ENCODE assay signal across 8 mouse cellular contexts in the genomic region with DNA sequence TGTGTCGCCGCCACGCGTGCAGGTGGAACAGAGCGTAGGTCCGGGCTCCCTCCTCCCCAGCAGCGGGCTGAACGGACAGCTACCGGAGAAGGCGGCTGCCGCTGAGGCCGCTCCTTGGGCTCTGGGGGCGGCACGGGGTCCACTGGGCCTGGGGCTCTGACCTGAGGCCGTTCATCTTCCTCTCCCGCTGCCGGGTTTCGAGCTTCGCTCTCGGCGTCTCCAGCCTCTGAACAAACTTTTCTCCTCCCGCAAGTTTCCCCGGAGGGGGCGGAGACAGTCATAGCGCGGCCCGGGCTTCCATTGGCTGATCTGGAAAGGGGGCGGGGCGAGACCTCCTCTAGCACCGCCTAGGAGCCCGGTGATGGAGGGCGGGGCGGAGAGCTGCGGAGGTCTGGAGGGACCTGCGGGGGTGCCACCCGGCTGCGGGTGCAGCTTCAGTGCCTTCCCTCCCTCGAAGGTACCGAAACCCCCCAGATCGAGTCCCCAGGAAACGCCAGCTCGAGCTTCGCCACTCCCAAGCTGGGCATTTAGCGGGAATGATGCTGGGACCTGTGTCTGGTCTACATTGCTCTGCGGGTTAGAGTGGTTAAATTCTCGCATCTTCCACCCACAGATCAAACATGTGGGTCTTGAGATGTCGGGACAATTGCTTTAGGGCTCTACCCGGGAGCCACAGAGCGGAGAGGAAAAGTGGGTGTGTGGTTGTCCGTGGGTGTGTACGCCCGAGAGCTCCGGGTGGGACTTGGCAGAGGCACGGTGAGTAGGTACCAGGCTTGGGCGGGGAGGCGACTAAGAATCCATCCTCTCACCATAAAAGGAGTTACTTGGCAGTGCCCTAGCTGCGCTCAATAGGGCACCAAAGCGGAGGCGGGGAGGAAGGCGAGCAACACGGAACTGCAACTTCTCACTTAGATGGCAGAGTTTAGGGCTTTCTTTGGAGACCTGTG. TPM values are rescaled to one million over a fixed set of nuclear protein-coding genes. Genes with fewer than 3 reads are reported as not detected.
DNase-seq lines count a peak whose midpoint lies in the region; ATAC-seq and TF ChIP-seq lines count a peak whose summit lies in the region.

Gene Ptger4 (minus strand): TSS at position 229 of the 947 bp plus-strand sequence.

- no peaks in the 10 kb centered on the region for H3K36me3 ChIP-seq in heart, embryonic 13.5 days
- no peaks in the 10 kb centered on the region for H3K36me3 ChIP-seq in kidney, postnatal 0 days (ENCODE audit: insufficient read depth, low read length)
- H3K36me3 ChIP-seq in liver, embryonic 14.5 days (replicated peaks; ENCODE audit: control insufficient read depth, insufficient read depth, low read depth): no peaks in the 10 kb centered on the region
- H3K36me3 ChIP-seq in stomach, embryonic 16.5 days (ENCODE audit: control insufficient read depth, insufficient read depth, low read length): no peaks in the 10 kb centered on the region

- TF ChIP-seq EP300 in liver, embryonic 14.5 days (IDR thresholded peaks at IDR 0.05; ENCODE audit: low read depth): no peak

- H3K4me1 ChIP-seq in brown adipose tissue, adult 24 weeks (ENCODE audit: control insufficient read depth, insufficient read depth, insufficient read length, low read length): peaks cover 11% of the 10 kb centered on the region
- peaks cover 33% of the 10 kb centered on the region for H3K4me1 ChIP-seq in heart, embryonic 13.5 days
- peaks cover 11% of the 10 kb centered on the region; the same call in 1 of the 2 replicates for H3K4me1 ChIP-seq in kidney, postnatal 0 days (replicated peaks; ENCODE audit: insufficient read depth, low read length)
- H3K4me1 ChIP-seq in liver, embryonic 14.5 days (replicated peaks; ENCODE audit: control insufficient read depth in 2 of 2, insufficient read depth in 2 of 2, low read length in 1 of 2): peaks cover 8 to 22% of the 10 kb centered on the region in 2 experiments
- H3K4me1 ChIP-seq in stomach, embryonic 16.5 days (ENCODE audit: control insufficient read depth, insufficient read depth, low read length): peaks cover 12% of the 10 kb centered on the region

- H3K9ac ChIP-seq in heart, embryonic 13.5 days: peak within 1 kb of the TSS; percentile 82
- H3K9ac ChIP-seq in kidney, postnatal 0 days (ENCODE audit: low read depth, low read length): peak within 1 kb of the TSS; percentile 58
- peak within 1 kb of the TSS; percentile 81 for H3K9ac ChIP-seq in liver, embryonic 14.5 days (replicated peaks)
- peak within 1 kb of the TSS; percentile 67 for H3K9ac ChIP-seq in stomach, embryonic 16.5 days (ENCODE audit: low read length)

- H3K27ac ChIP-seq in brown adipose tissue, adult 24 weeks (replicated peaks; ENCODE audit: low read depth, low read length): peak within 1 kb of the TSS; percentile 83
- no peak within 1 kb of the TSS for H3K27ac ChIP-seq in heart, embryonic 13.5 days (replicated peaks)
- no peak within 1 kb of the TSS for H3K27ac ChIP-seq in kidney, postnatal 0 days
- H3K27ac ChIP-seq in liver, embryonic 14.5 days: no peak within 1 kb of the TSS
- no peak within 1 kb of the TSS; the same call in 1 of the 2 replicates for H3K27ac ChIP-seq in stomach, embryonic 16.5 days (ENCODE audit: low read length)

- DNase-seq in kidney, postnatal 0 days (ENCODE audit: low spot score): peak; percentile 96
- DNase-seq in liver, embryonic 14.5 days (ENCODE audit: low read depth in 3 of 3, low spot score in 3 of 3): peak; percentile 82 to 88 (median 85)
- DNase-seq in neural tube, embryonic 10.5 days (ENCODE audit: extremely low spot score, low spot score): peak; percentile 89

- H3K4me3 ChIP-seq in brown adipose tissue, adult 24 weeks (ENCODE audit: insufficient read depth, low read depth, low read length): peak within 1 kb of the TSS; percentile 90
- peak within 1 kb of the TSS; percentile 75 for H3K4me3 ChIP-seq in heart, embryonic 13.5 days
- H3K4me3 ChIP-seq in kidney, postnatal 0 days (replicated peaks; ENCODE audit: low read depth, low read length): peak within 1 kb of the TSS; percentile 64
- H3K4me3 ChIP-seq in liver, embryonic 14.5 days (ENCODE audit: insufficient read depth in 1 of 2, low read depth in 2 of 2, low read length in 2 of 2): peak within 1 kb of the TSS; percentile 70 to 80
- peak within 1 kb of the TSS; percentile 60 for H3K4me3 ChIP-seq in stomach, embryonic 16.5 days (replicated peaks; ENCODE audit: low read length)

- peaks cover 50% of the 10 kb centered on the region for H3K27me3 ChIP-seq in heart, embryonic 13.5 days (replicated peaks)
- H3K27me3 ChIP-seq in kidney, postnatal 0 days (ENCODE audit: insufficient read depth, low read length): no peaks in the 10 kb centered on the region
- peaks cover 6% of the 10 kb centered on the region for H3K27me3 ChIP-seq in liver, embryonic 14.5 days (ENCODE audit: control insufficient read depth, insufficient read depth, low read length)
- peaks cover 10% of the 10 kb centered on the region for H3K27me3 ChIP-seq in stomach, embryonic 16.5 days (ENCODE audit: control insufficient read depth, insufficient read depth, low read length)

- no peaks in the 10 kb centered on the region for H3K9me3 ChIP-seq in heart, embryonic 13.5 days
- H3K9me3 ChIP-seq in kidney, postnatal 0 days (replicated peaks; ENCODE audit: low read length): no peaks in the 10 kb centered on the region
- no peaks in the 10 kb centered on the region for H3K9me3 ChIP-seq in liver, embryonic 14.5 days (ENCODE audit: control insufficient read depth, low read length)
- no peaks in the 10 kb centered on the region for H3K9me3 ChIP-seq in stomach, embryonic 16.5 days (replicated peaks; ENCODE audit: control insufficient read depth, low read length)

- WGBS in heart, embryonic 13.5 days: 1% methylated on average over 61 of the region's 61 CpGs
- WGBS in kidney, postnatal 0 days: 1% methylated on average over 61 of the region's 61 CpGs
- WGBS in liver, embryonic 14.5 days (ENCODE audit: insufficient replicate concordance): 1% methylated on average over 61 of the region's 61 CpGs
- WGBS in stomach, embryonic 16.5 days: under 1% methylated on average over 61 of the region's 61 CpGs

- H3K4me2 ChIP-seq in heart, embryonic 13.5 days: peak within 1 kb of the TSS; percentile 100
- H3K4me2 ChIP-seq in kidney, postnatal 0 days (ENCODE audit: low read length): peak within 1 kb of the TSS; percentile 97
- peak within 1 kb of the TSS; percentile 100 for H3K4me2 ChIP-seq in liver, embryonic 14.5 days (ENCODE audit: low read depth)
- H3K4me2 ChIP-seq in stomach, embryonic 16.5 days (ENCODE audit: low read depth, low read length): peak within 1 kb of the TSS; percentile 92

- TF ChIP-seq CTCF in kidney, postnatal 0 days (IDR thresholded peaks at IDR 0.05; ENCODE audit: low read depth): no peak
- no peak for TF ChIP-seq CTCF in liver, embryonic 14.5 days (IDR thresholded peaks at IDR 0.05; ENCODE audit: low read depth)

- peak; percentile 81 for ATAC-seq in CD4-positive, CD25-positive, alpha-beta regulatory T cell, adult 4 months
- ATAC-seq in erythroid progenitor cell, adult 5-6 weeks (replicated peaks; ENCODE audit: low FRiP score, poor library complexity, severe bottlenecking): peak; percentile 82
- ATAC-seq in heart, embryonic 13.5 days (ENCODE audit: extremely low read depth, insufficient number of reproducible peaks, low FRiP score, low TSS enrichment): peak; percentile 96
- ATAC-seq in kidney, postnatal 0 days (replicated peaks; ENCODE audit: low FRiP score, low read depth): peak; percentile 95
- ATAC-seq in liver, embryonic 14.5 days (ENCODE audit: insufficient read depth): peak; percentile 91
- peak; percentile 96 for ATAC-seq in stomach, embryonic 16.5 days (ENCODE audit: insufficient read depth, low FRiP score)

RNA-seq across cellular contexts. Expression of gene Ptger4, which starts in this region (rescaled TPM):
- polyA plus RNA-seq in CD4-positive, CD25-positive, alpha-beta regulatory T cell, adult 4 months (2017; shearing (Covaris generic)): 10 to 100 TPM; 23.6 to 26.3 TPM
- polyA plus RNA-seq in brown adipose tissue, adult 24 weeks (2012; ENCODE audit: insufficient read depth, insufficient read length, missing spikeins): 2.6 and 3.1 TPM in 2 replicates
- 4.2 and 6.8 TPM in 2 replicates for total RNA-seq in erythroid progenitor cell, adult 5-6 weeks (2015; ENCODE audit: low replicate concordance)
- 5.5 and 5.8 TPM in 2 replicates for total RNA-seq in erythroid progenitor cell, adult 5-6 weeks (2017; ENCODE audit: low replicate concordance)
- polyA plus RNA-seq in heart, embryonic 13.5 days (2015; fragmentation: Nextera tagmentation; extraction: Ambion mirVana): 2.4 and 2.5 TPM in 2 replicates
- polyA plus RNA-seq in kidney, postnatal 0 days (2015; fragmentation: Nextera tagmentation; extraction: Ambion mirVana): 4.6 and 5.3 TPM in 2 replicates
- 1.3 TPM in 2 replicates for polyA plus RNA-seq in liver, embryonic 14.5 days (2012; rRNA removed)
- 1.5 and 1.9 TPM in 2 replicates for polyA plus RNA-seq in liver, embryonic 14.5 days (2014; fragmentation: Nextera tagmentation; extraction: Ambion mirVana)
- polyA plus RNA-seq in stomach, embryonic 16.5 days (2015; fragmentation: Nextera tagmentation; extraction: Ambion mirVana): 7.0 and 8.5 TPM in 2 replicates
